Mouse (Mus musculus) cerebellum, adult 2 months (tissue): ENCODE data around the gene Cdc5l.

ENCODE experiments used
- CTCF ChIP-seq: fragments of 200-500 bp; IDR thresholded peaks from 2 replicates; pipeline ENCODE4 v1.5.1; 2011; ENCODE audit warnings: low read depth, mild to moderate bottlenecking, control low read depth, low read length, moderate library complexity, borderline replicate concordance; ENCODE audit not compliant: insufficient read depth
- POLR2A ChIP-seq: fragments of 200-500 bp; IDR thresholded peaks from 2 replicates; pipeline ENCODE4 v1.6.1; 2011; ENCODE audit warnings: low read length, control low read depth, borderline replicate concordance; ENCODE audit not compliant: insufficient read depth

- no peak for TF ChIP-seq POLR2A
- TF ChIP-seq CTCF: no peak
Observed at GRCm38 (mm10) chr17:45457487-45457886, 23.9 kb upstream of the Cdc5l start.
